Mouse (Mus musculus): ENCODE measurements around the gene Adamts18.

DNA sequence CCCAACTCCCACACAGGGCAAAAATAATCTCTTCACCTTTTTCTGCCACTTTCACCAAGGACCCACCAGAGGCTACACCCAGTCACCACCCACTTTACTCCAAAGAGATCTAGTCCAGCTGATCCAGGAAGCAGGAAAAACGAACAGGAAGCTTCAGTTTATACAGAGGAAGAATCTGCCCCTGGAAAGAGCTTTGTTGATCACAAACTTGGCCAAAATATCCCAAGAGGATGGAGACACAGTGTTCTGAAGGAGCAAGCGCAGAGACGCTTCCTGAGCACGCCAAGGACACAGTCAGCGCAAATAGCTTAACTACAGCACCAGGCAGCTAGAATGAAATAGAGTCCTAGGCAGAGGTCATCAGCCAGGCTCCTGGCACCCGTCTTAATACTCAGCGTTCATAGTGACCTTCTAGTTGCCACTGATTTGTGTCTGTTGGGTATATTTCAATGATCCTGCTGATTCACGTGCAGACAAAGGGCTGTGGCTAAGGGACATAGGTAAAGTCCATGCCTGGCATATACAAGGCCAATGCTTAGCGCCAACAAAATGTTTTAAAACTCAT lies 113.0 kb downstream of the Adamts18 start:
- no peak for TF ChIP-seq CTCF (IDR thresholded peaks at IDR 0.05; ENCODE audit: low read depth)
- no peak for TF ChIP-seq EP300 (IDR thresholded peaks at IDR 0.05; ENCODE audit: low read depth)
